Mouse (Mus musculus): ENCODE results near the gene Krtap4-13.

DNA sequence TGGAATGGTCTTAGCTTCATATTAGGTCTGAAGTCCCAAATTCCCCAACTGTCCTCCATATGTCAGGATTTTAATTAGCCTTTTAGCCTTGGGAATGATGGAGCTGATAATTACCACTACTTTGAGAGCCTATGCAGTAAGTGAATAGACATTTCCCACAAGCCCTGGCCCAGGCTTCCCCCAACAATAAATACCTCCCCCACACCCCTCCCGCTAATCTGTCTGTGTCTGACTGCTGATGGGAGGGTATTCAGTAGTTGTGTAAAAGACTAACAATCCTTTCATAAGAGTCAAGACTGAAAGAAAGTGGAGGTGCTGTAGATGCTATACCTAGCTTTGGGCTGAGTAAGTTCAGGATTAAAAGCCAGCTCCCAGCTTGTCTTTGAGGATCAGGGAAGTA lies 32.5 kb upstream of the Krtap4-13 start:
- no peak for TF ChIP-seq CTCF (IDR thresholded peaks at IDR 0.05; ENCODE audit: low read depth, low read length)
- no peak for TF ChIP-seq POLR2A (IDR thresholded peaks at IDR 0.05; ENCODE audit: extremely low read depth, insufficient read depth, low read length)

Measured in liver, adult 2 months (tissue).